Mouse (Mus musculus): ENCODE measurements at regions not wholly inside any gene's neighbourhood (a gene's known extent, or its start where the extent isn't known, plus 50 kb on each side); places are given as distances from the start of the nearest gene placed in this dataset.

GRCm38 (mm10) chr5:54178966-54179547, 180.8 kb downstream of the Stim2 start:
- DNase-seq (ENCODE audit: inconsistent age in 2 of 2, low spot score in 1 of 2) = no peak

DNA sequence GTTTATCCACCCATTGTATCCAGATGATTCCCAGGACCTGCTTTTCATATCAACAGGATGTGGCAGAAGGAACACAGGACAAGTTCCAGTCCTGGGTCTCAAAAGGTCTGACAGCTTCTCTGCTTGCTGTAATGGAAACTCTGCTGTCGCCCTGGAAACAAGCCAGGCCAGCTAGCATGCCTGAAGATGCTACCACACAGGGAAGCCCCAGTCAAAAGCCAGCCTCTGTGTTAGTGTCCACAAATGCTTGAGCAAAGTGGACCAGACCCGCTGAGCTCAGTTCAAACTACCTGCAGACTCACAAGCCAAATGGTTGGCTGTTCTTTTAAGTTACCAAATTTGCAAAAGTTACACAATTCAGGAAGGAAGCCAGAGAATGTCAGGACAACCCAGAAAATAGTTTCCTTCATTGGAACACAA, 181.9 kb downstream of the Stim2 start:
- DNase-seq (ENCODE audit: inconsistent age in 2 of 2, low spot score in 1 of 2) = peak; percentile 24 to 65

DNA sequence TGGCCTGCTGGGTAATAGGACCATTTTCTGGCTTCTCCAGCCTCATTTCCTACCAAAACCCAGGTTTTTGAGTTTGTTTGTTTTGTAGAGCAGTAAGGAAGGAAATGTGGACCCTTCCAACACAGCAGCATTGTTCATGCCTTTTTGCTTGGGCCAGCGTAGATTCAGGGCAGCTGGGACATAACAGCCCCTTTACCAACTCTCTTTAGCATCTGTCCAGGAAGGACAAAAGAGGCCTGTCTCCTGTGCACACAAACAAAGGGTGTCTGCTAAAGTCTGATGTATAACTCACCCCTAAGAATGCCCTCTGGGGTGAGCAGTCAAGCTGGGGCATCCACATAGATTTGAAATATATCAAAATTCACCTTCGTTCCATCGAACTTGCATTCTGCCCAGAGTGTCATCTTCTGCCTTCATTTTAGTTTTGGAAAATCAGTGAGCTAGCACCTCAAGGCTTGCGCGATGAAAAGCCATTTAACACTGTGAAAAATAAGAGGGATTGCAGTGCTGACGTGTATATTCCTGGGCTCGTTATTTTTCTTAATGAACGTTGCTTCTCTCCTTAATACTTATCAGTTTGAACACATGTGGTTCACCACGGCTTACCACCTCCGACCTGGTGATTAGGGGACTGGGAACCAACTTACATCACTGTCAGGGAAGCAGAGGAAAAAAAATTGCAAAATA, 182.5 kb downstream of the Stim2 start:
- no peak for DNase-seq (ENCODE audit: inconsistent age in 2 of 2, low spot score in 1 of 2)

DNA sequence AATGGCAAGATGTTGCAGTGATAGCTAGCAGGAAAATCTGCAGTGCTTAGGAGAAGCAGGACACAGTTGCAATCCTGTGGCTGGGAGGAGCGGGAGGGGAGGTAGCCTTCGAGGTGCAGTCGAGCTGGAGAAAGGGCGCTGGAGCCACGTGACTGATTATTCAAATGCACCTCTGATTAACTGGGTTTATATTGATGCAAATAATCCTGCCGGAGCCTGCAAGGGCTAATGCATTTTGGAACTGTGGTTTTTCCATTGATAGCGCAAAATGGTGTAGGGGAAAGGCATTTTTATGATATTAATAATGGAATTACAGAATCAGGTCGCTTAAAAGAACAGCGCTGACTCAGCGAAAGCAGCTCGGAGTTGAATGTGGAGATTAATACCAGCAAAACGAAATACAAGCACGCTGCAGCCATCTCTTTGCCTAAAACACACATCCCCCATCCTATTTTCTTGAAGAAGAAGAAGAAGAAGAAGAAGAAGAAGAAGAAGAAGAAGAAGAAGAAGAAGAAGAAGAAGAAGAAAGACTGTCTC, 183.1 kb downstream of the Stim2 start:
- peak; percentile 6 to 37 for DNase-seq (ENCODE audit: inconsistent age in 2 of 2, low spot score in 1 of 2)

DNA sequence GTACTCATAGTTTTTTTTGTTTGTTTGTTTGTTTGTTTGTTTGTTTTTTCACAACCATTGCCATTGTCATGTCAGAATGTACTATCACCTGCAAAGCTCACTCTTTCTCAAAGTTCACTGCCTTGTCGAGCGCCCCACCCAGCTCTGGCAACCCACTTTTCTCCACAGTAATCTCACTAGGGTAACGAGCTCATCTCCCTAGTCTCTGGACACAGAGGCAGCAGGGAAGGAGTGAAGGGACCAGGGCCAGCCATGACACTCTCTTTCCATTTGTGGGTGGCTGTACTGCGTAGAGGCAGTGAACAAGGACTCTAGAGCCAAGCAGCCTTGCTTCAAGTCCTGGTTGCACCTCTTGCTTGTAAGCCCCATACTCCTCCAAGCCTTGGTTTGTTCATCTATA, 184.5 kb downstream of the Stim2 start:
- DNase-seq (ENCODE audit: inconsistent age in 2 of 2, low spot score in 1 of 2) = no peak

DNA sequence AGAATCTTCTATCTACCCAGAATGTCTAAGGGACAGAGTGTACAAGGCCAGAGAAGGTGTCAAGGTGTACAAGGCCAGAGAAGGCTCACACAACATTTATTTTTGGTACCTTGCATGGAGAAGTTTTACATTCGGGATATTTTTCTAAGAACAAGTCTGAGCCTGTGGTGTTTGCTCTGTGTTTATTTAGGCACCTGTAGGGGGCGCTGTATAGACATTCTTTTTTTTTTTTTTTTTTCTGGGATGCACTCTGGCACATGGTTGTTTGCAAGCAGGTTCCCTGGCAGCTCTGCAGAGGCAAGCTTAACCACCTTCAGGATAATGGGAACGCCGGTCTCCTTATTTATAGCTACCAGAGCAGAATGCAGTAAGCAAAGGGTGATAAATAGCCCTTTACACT, 187.4 kb downstream of the Stim2 start:
- no peak for DNase-seq (ENCODE audit: inconsistent age in 2 of 2, low spot score in 1 of 2)

DNA sequence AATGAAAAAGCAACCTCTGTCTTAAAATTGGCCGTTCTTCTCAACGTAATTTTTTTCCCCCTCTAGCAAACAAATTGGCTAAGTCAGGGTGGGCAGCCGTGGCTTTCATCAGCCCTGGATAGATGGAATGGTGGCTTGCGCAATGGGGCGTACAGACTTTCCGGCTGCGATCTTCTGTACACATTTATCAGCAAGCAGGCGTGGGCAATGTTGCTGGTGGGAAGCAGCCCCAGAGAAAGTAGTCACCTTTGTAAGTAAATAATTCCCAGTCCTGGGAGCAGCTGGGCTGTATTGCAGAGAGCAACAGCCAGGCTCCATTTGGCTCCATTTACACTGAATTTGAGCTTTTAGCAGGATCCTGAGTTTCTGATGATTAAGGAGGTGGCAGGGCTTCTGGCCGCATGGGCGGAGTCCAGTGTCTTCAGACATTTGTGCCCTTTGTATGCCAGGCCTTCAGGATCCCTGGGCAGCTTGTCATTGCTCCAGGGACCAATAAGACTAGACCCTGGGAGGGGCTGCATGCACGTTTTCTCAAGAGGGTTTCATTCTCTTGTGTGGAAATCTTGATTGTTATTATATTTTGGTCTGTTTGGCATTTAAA, 187.9 kb downstream of the Stim2 start:
- no peak for DNase-seq (ENCODE audit: inconsistent age in 2 of 2, low spot score in 1 of 2)

- DNase-seq (ENCODE audit: inconsistent age in 2 of 2, low spot score in 1 of 2) = no peak
Measured at GRCm38 (mm10) chr5:54191688-54192087, 193.4 kb downstream of the Stim2 start.

DNA sequence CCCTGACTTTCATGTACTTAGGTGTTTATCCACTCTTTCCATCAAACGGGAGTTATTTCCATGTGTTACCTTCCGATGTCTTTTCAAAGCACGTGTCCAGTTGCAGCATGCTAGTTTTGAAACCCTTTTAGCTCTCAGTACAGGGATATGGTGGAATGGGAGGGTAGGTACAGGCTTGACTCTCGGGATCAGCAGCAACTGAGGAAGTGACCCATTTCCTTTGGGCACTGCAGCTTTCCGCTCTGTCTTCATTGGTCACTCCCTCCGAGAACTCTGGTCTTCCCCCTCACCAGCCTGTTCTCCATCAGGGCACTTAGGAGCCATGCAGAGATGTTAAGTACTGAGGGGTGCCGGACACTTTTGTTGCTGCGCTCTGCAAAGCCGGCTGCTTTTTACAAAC, 196.5 kb downstream of the Stim2 start:
- no peak for DNase-seq (ENCODE audit: inconsistent age in 2 of 2, low spot score in 1 of 2)

GRCm38 (mm10) chr5:54200032-54200431, 201.7 kb downstream of the Stim2 start:
- DNase-seq (ENCODE audit: inconsistent age in 2 of 2, low spot score in 1 of 2) = no peak

- no peak for DNase-seq (ENCODE audit: inconsistent age in 2 of 2, low spot score in 1 of 2)
Measured at GRCm38 (mm10) chr5:54200587-54200986, 202.3 kb downstream of the Stim2 start.

- DNase-seq (ENCODE audit: inconsistent age in 2 of 2, low spot score in 1 of 2) = no peak
Measured at GRCm38 (mm10) chr5:54211457-54211856, 213.2 kb downstream of the Stim2 start.

DNA sequence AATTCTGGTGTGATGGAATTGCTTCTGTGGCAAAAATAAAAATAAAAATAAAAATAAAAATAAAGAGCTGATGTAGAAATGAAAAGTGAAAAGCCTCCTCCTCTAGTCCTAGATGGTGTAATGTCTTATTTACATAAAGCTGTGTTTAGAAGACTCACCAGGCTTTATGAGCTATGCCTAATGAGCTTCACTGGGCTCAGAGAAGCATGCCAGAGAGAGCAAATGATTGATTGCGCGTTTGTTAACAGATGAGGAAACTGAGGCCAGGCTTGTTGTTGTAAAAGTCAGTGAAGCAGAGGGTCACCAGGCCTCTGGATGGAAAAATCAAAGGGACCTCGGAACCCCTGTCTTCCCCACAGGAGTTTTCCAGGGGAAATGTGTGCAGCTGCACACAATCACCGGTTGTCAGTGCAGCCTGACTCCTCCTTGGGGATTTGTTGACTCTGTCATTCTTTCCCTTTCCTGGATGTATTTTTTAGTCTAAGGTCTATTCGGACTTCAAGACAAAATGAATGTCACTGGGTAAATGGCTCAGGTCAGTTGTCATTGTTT, 213.8 kb downstream of the Stim2 start:
- DNase-seq (ENCODE audit: inconsistent age in 2 of 2, low spot score in 1 of 2) = no peak

DNA sequence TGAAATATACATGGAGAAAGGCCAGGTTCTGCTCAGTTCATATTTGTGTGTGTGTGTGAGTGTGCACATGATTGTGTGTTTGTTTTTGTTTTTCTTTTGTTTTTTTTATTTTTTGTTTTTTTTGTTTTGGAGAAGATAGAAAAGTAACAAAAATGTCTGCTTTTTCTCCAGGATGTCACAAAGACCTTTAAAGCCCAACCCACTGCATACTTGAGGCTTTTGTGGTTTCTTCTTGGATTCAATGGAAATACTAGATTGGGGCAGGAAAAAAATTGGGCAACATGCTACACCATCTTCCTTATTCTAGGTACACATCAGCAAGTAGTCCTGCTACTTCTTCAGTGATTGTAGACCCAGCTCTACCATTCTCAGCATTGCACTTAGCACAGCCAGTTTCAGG, 226.7 kb downstream of the Stim2 start:
- no peak for DNase-seq (ENCODE audit: inconsistent age in 2 of 2, low spot score in 1 of 2)

DNA sequence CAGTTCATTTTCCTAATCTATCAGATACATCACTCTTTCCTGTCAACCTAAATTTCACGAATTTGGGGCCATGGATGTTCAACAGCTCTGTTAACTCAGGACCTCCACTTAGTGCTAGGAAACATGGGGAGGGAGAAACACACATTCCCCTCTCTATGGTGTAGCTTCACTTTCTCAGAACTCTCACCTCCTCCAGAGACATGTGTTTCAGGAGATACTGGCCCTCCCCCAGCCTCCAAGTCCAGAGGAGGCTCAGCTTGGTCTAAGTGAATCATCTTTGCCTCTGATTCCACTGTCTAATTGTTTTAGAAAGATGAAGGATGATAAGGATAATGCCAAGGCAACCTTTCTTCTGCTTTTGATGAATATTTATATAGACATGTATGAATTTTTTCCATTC, 236.3 kb downstream of the Stim2 start:
- no peak for DNase-seq (ENCODE audit: inconsistent age in 2 of 2, low spot score in 1 of 2)

GRCm38 (mm10) chr5:54235226-54235625, 236.9 kb downstream of the Stim2 start:
- no peak for DNase-seq (ENCODE audit: inconsistent age in 2 of 2, low spot score in 1 of 2)

DNA sequence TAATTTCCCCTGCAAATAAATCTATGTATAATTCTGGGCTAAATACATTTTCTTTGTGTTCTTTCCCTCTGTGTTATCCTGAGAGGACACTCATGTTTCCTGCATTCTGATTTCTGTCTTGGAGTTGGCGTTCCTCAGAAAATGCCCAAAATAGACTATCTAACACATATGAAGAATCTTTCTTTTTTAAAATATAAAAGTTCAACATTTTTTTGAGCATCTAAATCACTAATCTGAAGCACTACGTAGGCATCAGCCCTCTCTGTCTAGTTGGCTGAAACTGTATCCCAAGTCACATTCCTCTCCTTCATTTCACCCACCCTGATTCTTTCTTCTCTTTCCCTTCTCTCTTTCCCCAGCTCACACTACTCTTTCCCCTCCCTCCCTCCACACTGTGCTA, 238.9 kb downstream of the Stim2 start:
- no peak for DNase-seq (ENCODE audit: inconsistent age in 2 of 2, low spot score in 1 of 2)

DNA sequence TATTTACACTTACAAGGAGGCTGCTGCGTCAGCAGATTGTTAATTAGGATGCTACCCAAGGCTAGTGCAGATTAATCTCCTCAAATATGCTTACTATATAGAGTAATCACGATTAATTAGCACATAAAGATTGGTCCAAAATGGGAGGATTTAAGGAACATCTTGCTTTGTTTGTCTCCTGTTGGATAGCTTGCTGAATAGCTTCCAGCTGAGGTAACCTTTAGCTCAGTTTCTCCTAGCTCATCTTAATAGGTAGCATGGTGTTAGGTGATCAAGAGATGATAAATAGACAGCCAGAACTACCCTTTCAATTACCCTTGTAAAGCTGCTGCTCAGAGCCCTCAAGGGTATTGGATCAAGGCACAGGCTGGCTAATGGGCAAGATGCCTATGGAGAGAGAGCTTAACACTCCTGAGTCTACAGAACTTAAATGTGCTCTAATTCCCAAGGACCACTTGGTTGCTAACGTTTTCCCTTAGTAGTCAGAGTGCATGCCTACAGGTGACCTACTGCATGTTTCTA, 240.4 kb downstream of the Stim2 start:
- no peak for DNase-seq (ENCODE audit: inconsistent age in 2 of 2, low spot score in 1 of 2)

- no peak for DNase-seq (ENCODE audit: inconsistent age in 2 of 2, low spot score in 1 of 2)
Measured at GRCm38 (mm10) chr5:54239586-54239985, 241.3 kb downstream of the Stim2 start.

DNA sequence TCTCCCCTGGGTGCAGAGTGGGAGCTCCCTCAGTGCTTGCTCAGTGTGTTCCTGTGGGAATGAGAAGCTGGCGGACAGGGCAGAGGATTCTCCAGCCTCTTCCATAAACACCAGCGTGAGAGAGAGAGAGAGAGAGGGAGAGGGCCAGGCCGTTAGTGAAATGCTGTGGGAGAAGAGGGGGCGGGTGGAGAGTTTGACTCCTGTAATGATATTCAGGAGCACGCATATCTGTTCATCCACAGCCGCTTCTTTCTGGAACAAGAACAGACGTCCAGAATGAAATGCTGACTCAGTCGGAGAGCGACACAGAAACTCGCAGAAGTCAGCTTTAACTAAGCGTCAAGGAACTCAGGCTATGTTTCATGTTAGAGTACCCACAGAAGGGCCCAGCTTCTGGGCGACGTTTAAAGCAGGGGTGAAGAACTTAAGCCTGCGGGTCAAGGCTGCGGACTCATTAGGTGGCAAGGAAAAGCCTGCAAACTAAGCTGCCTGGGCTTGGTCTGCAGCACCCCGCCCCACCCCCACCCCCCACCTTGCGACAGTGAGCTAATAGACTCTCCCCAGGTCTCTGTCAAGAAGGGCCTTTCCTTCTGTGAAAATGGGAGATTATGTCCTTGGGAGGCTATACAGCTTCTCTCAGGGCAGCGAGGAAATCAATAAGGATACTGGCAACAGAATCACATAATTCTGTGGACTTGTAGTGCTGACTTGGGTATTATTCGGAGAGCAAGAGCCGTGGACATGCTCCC, 243.0 kb downstream of the Stim2 start:
- no peak for DNase-seq (ENCODE audit: inconsistent age in 2 of 2, low spot score in 1 of 2)

DNA sequence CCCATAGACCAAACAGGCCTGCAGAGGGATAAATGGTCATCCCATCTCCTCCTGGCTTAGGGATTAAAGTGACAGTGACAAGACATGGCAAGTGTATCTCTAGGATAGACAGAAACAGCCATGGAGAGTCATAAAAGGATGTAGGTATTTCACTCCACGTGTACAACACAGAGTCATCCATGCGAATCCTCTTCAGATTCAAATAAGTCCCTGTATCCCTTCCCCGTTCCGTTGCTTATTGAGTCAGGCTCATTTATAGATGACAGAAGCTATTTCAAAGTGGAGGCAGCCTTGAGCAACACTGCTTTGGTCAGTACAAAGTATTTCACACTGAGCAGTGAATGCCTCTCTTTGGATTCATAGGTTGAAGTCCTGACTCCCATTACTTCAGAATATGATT, 243.8 kb downstream of the Stim2 start:
- no peak for DNase-seq (ENCODE audit: inconsistent age in 2 of 2, low spot score in 1 of 2)

Measured in adrenal gland, adult (tissue).